Mouse (Mus musculus) embryonic facial prominence, embryonic 10.5 days (tissue): ENCODE measurements at regions not wholly inside any gene's neighbourhood (a gene's known extent, or its start where the extent isn't known, plus 50 kb on each side); places are given as distances from the start of the nearest gene placed in this dataset.

Experiments
- DNase-seq: peaks from one replicate; pipeline ENCODE4 v3.0.0-alpha.2; 2017; ENCODE audit warnings: low spot score
- H3K27ac ChIP-seq: fragments of 300-500 bp; sonication (generic); replicated peaks from 2 replicates; pipeline ENCODE4 v1.5.1; 2016; ENCODE audit warnings: mild to moderate bottlenecking
- H3K27me3 ChIP-seq: fragments of 300-500 bp; sonication (generic); replicated peaks from 2 replicates; pipeline ENCODE4 v1.6.1; 2016; ENCODE audit warnings: low read depth, mild to moderate bottlenecking; ENCODE audit not compliant: poor library complexity, severe bottlenecking
- H3K36me3 ChIP-seq: fragments of 300-500 bp; sonication (generic); replicated peaks from 2 replicates; pipeline ENCODE4 v1.6.1; 2016; ENCODE audit warnings: mild to moderate bottlenecking, moderate library complexity
- H3K4me1 ChIP-seq: fragments of 300-500 bp; sonication (generic); 2 replicates; pipeline ENCODE4 v1.6.1; 2016
- H3K4me3 ChIP-seq: fragments of 300-500 bp; sonication (generic); 2 replicates; pipeline ENCODE4 v1.5.1; 2016; ENCODE audit warnings: mild to moderate bottlenecking, moderate library complexity
- H3K9me3 ChIP-seq: fragments of 300-500 bp; sonication (generic); 2 replicates; pipeline ENCODE4 v1.6.1; 2016; ENCODE audit warnings: mild to moderate bottlenecking
- WGBS: fragments of 180-500 bp; shearing (Covaris S2); methylation state at CpG from one replicate; pipeline ENCODE4 v1.1.7; 2016; 5-methylcytosine and 5-hydroxymethylcytosine counted together

GRCm38 (mm10) chr5:45173035-45173755 lies 276.8 kb downstream of the Qdpr start:
- DNase-seq, result no peak
- WGBS, result 78% methylated on average over 8 of the region's 8 CpGs
- H3K4me3 ChIP-seq, result no peak overlapping the region
- 0 out of 2 replicates have a peak, but pooled peaks cover 6% of the 10 kb centered on the region for H3K4me1 ChIP-seq
- H3K9me3 ChIP-seq, result no peaks in the 10 kb centered on the region
- H3K27me3 ChIP-seq, result no peaks in the 10 kb centered on the region
- H3K27ac ChIP-seq, result no peak overlapping the region
- no peaks in the 10 kb centered on the region for H3K36me3 ChIP-seq

- no peak overlapping the region for H3K27ac ChIP-seq
- no peak for DNase-seq
- no peak overlapping the region for H3K4me3 ChIP-seq
- H3K36me3 ChIP-seq, result no peaks in the 10 kb centered on the region
- H3K4me1 ChIP-seq, result no peaks in the 10 kb centered on the region
- 92% methylated on average over 4 of the region's 4 CpGs for WGBS
- no peaks in the 10 kb centered on the region for H3K9me3 ChIP-seq
- H3K27me3 ChIP-seq, result no peaks in the 10 kb centered on the region
Observed at GRCm38 (mm10) chr5:45159194-45159593, 290.8 kb downstream of the Qdpr start.

- 49% methylated on average over 2 of the region's 2 CpGs for WGBS
Observed at GRCm38 (mm10) chr5:45154936-45155335, 295.1 kb downstream of the Qdpr start.

GRCm38 (mm10) chr5:45144186-45144585 lies 305.9 kb downstream of the Qdpr start:
- Histone ChIP-seq H3K4me3 (no peak overlapping the region), H3K9me3 (no peaks in the 10 kb centered on the region), H3K27ac (no peak overlapping the region), H3K36me3 (no peaks in the 10 kb centered on the region), H3K4me1 (no peaks in the 10 kb centered on the region), H3K27me3 (no peaks in the 10 kb centered on the region)
- DNase-seq, result no peak
- 92% methylated on average over 4 of the region's 4 CpGs for WGBS

More at GRCm38 (mm10) chr5:45154936-45155335, 295.1 kb downstream of the Qdpr start:
- Histone ChIP-seq H3K36me3 (no peaks in the 10 kb centered on the region), H3K9me3 (no peaks in the 10 kb centered on the region), H3K27me3 (no peaks in the 10 kb centered on the region), H3K4me3 (no peak overlapping the region), H3K27ac (no peak overlapping the region), H3K4me1 (no peaks in the 10 kb centered on the region)
- DNase-seq, result no peak

GRCm38 (mm10) chr5:45137198-45137973 lies 312.6 kb downstream of the Qdpr start:
- 59% methylated on average over 10 of the region's 10 CpGs for WGBS
- no peaks in the 10 kb centered on the region for H3K36me3 ChIP-seq
- H3K4me1 ChIP-seq, result 0 out of 2 replicates have a peak, but pooled peaks cover 4% of the 10 kb centered on the region
- no peak overlapping the region for H3K4me3 ChIP-seq
- no peaks in the 10 kb centered on the region for H3K9me3 ChIP-seq
- no peak overlapping the region for H3K27ac ChIP-seq
- no peak for DNase-seq
- H3K27me3 ChIP-seq, result no peaks in the 10 kb centered on the region

- Histone ChIP-seq H3K27me3 (no peaks in the 10 kb centered on the region), H3K4me1 (0 out of 2 replicates have a peak, but pooled peaks cover 4% of the 10 kb centered on the region), H3K4me3 (no peak overlapping the region), H3K9me3 (no peaks in the 10 kb centered on the region), H3K36me3 (no peaks in the 10 kb centered on the region), H3K27ac (no peak overlapping the region)
- 49% methylated on average over 3 of the region's 3 CpGs for WGBS
- DNase-seq, result no peak
Observed at GRCm38 (mm10) chr5:45136696-45137095, 313.3 kb downstream of the Qdpr start.

GRCm38 (mm10) chr5:45127971-45128370 lies 322.1 kb downstream of the Qdpr start:
- Histone ChIP-seq H3K4me1 (no peaks in the 10 kb centered on the region), H3K36me3 (no peaks in the 10 kb centered on the region), H3K27ac (no peak overlapping the region), H3K9me3 (no peaks in the 10 kb centered on the region), H3K4me3 (no peak overlapping the region), H3K27me3 (no peaks in the 10 kb centered on the region)
- WGBS, result 90% methylated on average over 8 of the region's 8 CpGs
- no peak for DNase-seq

- 59% methylated on average over 2 of the region's 2 CpGs for WGBS
- no peaks in the 10 kb centered on the region for H3K36me3 ChIP-seq
- peak; percentile 27 for DNase-seq
- H3K9me3 ChIP-seq, result no peaks in the 10 kb centered on the region
- H3K4me3 ChIP-seq, result no peak overlapping the region
- H3K4me1 ChIP-seq, result peaks cover 26% of the 10 kb centered on the region
- no peaks in the 10 kb centered on the region for H3K27me3 ChIP-seq
- H3K27ac ChIP-seq, result peak overlapping the region; percentile 66
Observed at GRCm38 (mm10) chr5:45121751-45122280, 322.3 kb upstream of the Ldb2 start.

- no peaks in the 10 kb centered on the region for H3K36me3 ChIP-seq
Observed at GRCm38 (mm10) chr5:45119757-45120156, 320.3 kb upstream of the Ldb2 start.

GRCm38 (mm10) chr5:45111246-45111645 lies 311.8 kb upstream of the Ldb2 start:
- H3K4me3 ChIP-seq, result no peak overlapping the region
- WGBS, result 88% methylated on average over 4 of the region's 4 CpGs
- no peaks in the 10 kb centered on the region for H3K27me3 ChIP-seq
- peaks cover 14% of the 10 kb centered on the region for H3K4me1 ChIP-seq
- no peak overlapping the region for H3K27ac ChIP-seq
- no peaks in the 10 kb centered on the region for H3K36me3 ChIP-seq
- no peaks in the 10 kb centered on the region for H3K9me3 ChIP-seq
- no peak for DNase-seq

More at GRCm38 (mm10) chr5:45119757-45120156, 320.3 kb upstream of the Ldb2 start:
- Histone ChIP-seq H3K27ac (no peak overlapping the region), H3K4me1 (peaks cover 36% of the 10 kb centered on the region), H3K4me3 (no peak overlapping the region), H3K9me3 (no peaks in the 10 kb centered on the region), H3K27me3 (no peaks in the 10 kb centered on the region)
- no peak for DNase-seq
- 91% methylated on average over 2 of the region's 2 CpGs for whole genome bisulfite sequencing

- Histone ChIP-seq H3K27ac (no peak overlapping the region), H3K36me3 (no peaks in the 10 kb centered on the region), H3K27me3 (no peaks in the 10 kb centered on the region), H3K9me3 (no peaks in the 10 kb centered on the region), H3K4me3 (no peak overlapping the region), H3K4me1 (peaks cover 12% of the 10 kb centered on the region)
- 70% methylated on average over 3 of the region's 3 CpGs for WGBS
- DNase-seq, result no peak
Observed at GRCm38 (mm10) chr5:45110797-45111196, 311.3 kb upstream of the Ldb2 start.

- Histone ChIP-seq H3K27ac (no peak overlapping the region), H3K27me3 (no peaks in the 10 kb centered on the region), H3K4me1 (peaks cover 39% of the 10 kb centered on the region), H3K4me3 (no peak overlapping the region), H3K36me3 (no peaks in the 10 kb centered on the region), H3K9me3 (no peaks in the 10 kb centered on the region)
- 79% methylated on average over 9 of the region's 9 CpGs for WGBS
- no peak for DNase-seq
Observed at GRCm38 (mm10) chr5:45105236-45105816, 305.8 kb upstream of the Ldb2 start.
